Mouse (Mus musculus) limb, embryonic 11.5 days (tissue): ENCODE data around the gene Pros1. TPM values are rescaled to one million over a fixed set of nuclear protein-coding genes. Genes with fewer than 3 reads are reported as not detected.

Experiments
- ATAC-seq: fragments of 200-750 bp; cut with Nextera tagmentation; 2 replicates; pipeline ENCODE4 v1.8.0; 2017; ENCODE audit warnings: low read depth; ENCODE audit not compliant: insufficient number of reproducible peaks, low FRiP score, low TSS enrichment
- DNase-seq: peaks from one replicate; pipeline ENCODE4 v3.0.0-alpha.2; 2015; ENCODE audit warnings: low spot score
- H3K27ac ChIP-seq: fragments of 300-500 bp; sonication (generic); replicated peaks from 2 replicates; pipeline ENCODE4 v1.5.1; 2014; ENCODE audit warnings: low read depth, mild to moderate bottlenecking, low read length
- H3K27me3 ChIP-seq: fragments of 300-500 bp; sonication (generic); 2 replicates; pipeline ENCODE4 v1.6.1; 2014; ENCODE audit warnings: mild to moderate bottlenecking, low read length, mixed read lengths; ENCODE audit not compliant: control insufficient read depth, insufficient read depth
- H3K36me3 ChIP-seq: fragments of 300-500 bp; sonication (generic); 2 replicates; pipeline ENCODE4 v1.6.1; 2014; ENCODE audit warnings: mild to moderate bottlenecking, low read length, moderate library complexity, mixed read lengths; ENCODE audit not compliant: control insufficient read depth, insufficient read depth
- H3K4me1 ChIP-seq: fragments of 300-500 bp; sonication (generic); 2 replicates; pipeline ENCODE4 v1.6.1; 2014; ENCODE audit warnings: low read length, mixed read lengths; ENCODE audit not compliant: control insufficient read depth, insufficient read depth
- H3K4me2 ChIP-seq: fragments of 300-500 bp; sonication (generic); 2 replicates; pipeline ENCODE4 v1.6.1; 2014; ENCODE audit warnings: low read depth, mild to moderate bottlenecking, moderate library complexity; ENCODE audit not compliant: severe bottlenecking
- H3K4me3 ChIP-seq: fragments of 300-500 bp; sonication (generic); 2 replicates; pipeline ENCODE4 v1.5.1; 2014; ENCODE audit warnings: low read depth, low read length
- H3K9ac ChIP-seq: fragments of 300-500 bp; sonication (generic); 2 replicates; pipeline ENCODE4 v1.6.1; 2014; ENCODE audit warnings: mild to moderate bottlenecking, low read length
- H3K9me3 ChIP-seq: fragments of 300-500 bp; sonication (generic); 2 replicates; pipeline ENCODE4 v1.6.1; 2016; ENCODE audit warnings: low read length; ENCODE audit not compliant: control insufficient read depth
- WGBS: fragments of 180-500 bp; shearing (Covaris S2); extraction: QIAGEN DNeasy Blood & Tissue Kit; methylation state at CpG from one replicate; pipeline ENCODE4 v1.1.7; 2014; 5-methylcytosine and 5-hydroxymethylcytosine counted together
- polyA plus RNA-seq: library from polyadenylated mRNA; unstranded; fragments of >200 nt; fragmentation: Nextera tagmentation; extraction: Ambion mirVana; gene quantifications from 2 replicates; pipeline ENCODE4 v1.2.1, GENCODE M21; 2014

Pros1 gene
- polyA plus RNA-seq, 1 experiment from 2014 or later, result 16.6 TPM

DNA sequence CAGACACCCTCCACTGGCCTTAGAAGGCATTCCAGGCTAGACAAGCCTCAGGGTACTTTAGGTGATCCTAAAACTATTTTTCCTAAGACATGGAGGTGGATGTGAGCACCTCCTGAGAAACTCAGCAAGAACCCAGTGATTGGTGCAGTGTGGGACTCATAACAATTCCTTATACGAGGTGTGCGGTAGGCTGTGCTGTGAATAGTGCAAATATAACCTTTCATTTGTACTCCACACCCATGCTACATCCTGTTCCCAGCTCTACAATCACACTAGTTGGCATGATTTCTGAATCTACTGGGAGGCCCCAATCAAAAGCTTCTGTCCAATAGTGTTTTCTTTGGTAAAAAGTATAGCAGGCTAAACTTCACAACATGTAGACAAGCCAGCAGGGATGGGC, 22.1 kb upstream of the Pros1 start:
- Histone ChIP-seq H3K27ac (no peak overlapping the region), H3K4me2 (no peak overlapping the region), H3K9ac (no peak overlapping the region), H3K27me3 (no peaks in the 10 kb centered on the region), H3K4me3 (no peak overlapping the region), H3K36me3 (no peaks in the 10 kb centered on the region), H3K9me3 (no peaks in the 10 kb centered on the region), H3K4me1 (no peaks in the 10 kb centered on the region)
- ATAC-seq (no peak), DNase-seq (no peak)
- 90% methylated on average over 2 of the region's 2 CpGs for WGBS

DNA sequence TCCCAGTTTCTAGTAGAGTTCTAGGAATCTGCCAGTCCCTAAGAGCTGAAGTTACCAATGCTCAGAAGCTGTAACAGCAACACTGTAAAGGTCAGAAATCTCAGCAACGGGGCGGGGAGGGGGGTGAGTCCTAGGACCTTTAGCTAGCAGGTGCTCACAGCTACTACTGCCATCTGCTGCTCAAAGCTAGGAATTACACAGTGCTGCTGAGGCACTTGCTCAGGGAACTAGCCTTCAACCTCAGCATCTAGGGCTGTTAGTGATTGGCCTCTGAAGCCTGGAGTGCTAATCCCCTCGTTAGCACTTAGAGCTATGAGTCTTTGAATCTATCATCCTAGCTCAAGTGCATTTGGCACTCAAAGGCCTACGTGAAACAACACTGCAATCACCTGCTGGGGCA, 21.6 kb upstream of the Pros1 start:
- Histone ChIP-seq H3K9me3 (no peaks in the 10 kb centered on the region), H3K27ac (no peak overlapping the region), H3K27me3 (no peaks in the 10 kb centered on the region), H3K4me3 (no peak overlapping the region), H3K36me3 (no peaks in the 10 kb centered on the region), H3K9ac (no peak overlapping the region), H3K4me2 (no peak overlapping the region), H3K4me1 (no peaks in the 10 kb centered on the region)
- WGBS, result 12% methylated on average over 4 of the region's 4 CpGs
- DNase-seq (peak; percentile 71), ATAC-seq (no peak)

- no peak overlapping the region for H3K4me3 ChIP-seq
- no peaks in the 10 kb centered on the region for H3K36me3 ChIP-seq
- WGBS, result 68% methylated on average over 3 of the region's 3 CpGs
- H3K27ac ChIP-seq, result no peak overlapping the region
- no peak for DNase-seq
- no peak overlapping the region for H3K9ac ChIP-seq
- H3K4me2 ChIP-seq, result no peak overlapping the region
- no peaks in the 10 kb centered on the region for H3K9me3 ChIP-seq
- H3K27me3 ChIP-seq, result no peaks in the 10 kb centered on the region
- H3K4me1 ChIP-seq, result no peaks in the 10 kb centered on the region
- ATAC-seq, result no peak
Measured at GRCm38 (mm10) chr16:62834016-62834735, 19.9 kb upstream of the Pros1 start.

GRCm38 (mm10) chr16:62845341-62845740, 8.8 kb upstream of the Pros1 start:
- H3K4me3 ChIP-seq, result no peak overlapping the region
- H3K4me2 ChIP-seq, result no peak overlapping the region
- WGBS, result 88% methylated on average over 6 of the region's 6 CpGs
- no peak overlapping the region for H3K9ac ChIP-seq
- no peaks in the 10 kb centered on the region for H3K27me3 ChIP-seq
- no peak for DNase-seq
- H3K36me3 ChIP-seq, result no peaks in the 10 kb centered on the region
- H3K9me3 ChIP-seq, result no peaks in the 10 kb centered on the region
- H3K27ac ChIP-seq, result no peak overlapping the region
- ATAC-seq, result no peak
- no peaks in the 10 kb centered on the region for H3K4me1 ChIP-seq

DNA sequence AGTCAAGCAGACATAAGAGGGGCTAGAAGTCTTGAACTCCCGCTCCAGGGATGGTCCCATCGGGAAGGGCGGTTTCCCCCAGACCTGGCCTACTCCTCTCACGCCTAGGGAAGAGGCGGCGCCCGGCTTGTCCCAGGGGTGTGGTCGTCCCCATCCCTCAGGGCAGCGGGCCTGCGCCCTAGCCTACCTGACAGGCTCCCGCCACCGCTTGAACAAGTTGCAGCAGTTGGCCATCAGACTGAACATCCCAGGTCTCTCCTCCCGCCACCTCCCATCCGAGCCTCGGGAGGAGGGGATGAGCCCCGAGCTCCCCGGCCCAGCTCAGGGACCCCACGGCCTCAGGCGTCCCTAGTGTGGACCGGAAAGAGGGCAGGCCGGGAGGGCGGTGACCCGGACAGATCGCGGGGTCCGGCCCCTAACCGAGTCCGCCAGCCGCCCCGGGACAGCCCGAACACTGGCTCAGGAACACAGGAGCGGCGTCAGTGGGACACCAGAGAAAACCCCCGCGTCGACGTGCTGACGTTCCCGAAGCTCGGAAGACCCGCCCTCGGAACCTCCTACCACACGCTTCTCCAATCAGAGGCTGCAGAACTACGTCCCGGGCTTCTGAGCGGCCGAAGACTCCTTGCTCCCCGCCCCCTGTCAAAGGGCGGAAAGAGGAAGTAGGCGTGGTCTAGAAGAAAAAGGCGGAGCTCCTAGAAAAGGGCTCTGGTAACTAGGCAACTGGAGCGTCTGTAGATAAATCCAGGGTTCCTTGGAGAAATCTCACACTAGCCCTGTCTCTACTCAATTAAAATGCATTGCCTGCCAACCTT, 7.4 kb upstream of the Pros1 start, which contains the start of gene Arl13b:
TSS of gene Arl13b (minus strand) at position 543 of the 815 bp plus-strand sequence.
- Histone ChIP-seq H3K27ac (no peak within 1 kb of the TSS), H3K36me3 (no peaks in the 10 kb centered on the region), H3K27me3 (no peaks in the 10 kb centered on the region), H3K9me3 (no peaks in the 10 kb centered on the region), H3K4me2 (peak within 1 kb of the TSS; percentile 65), H3K4me3 (peak within 1 kb of the TSS; percentile 61), H3K9ac (peak within 1 kb of the TSS; percentile 72), H3K4me1 (no peaks in the 10 kb centered on the region)
- DNase-seq (peak; percentile 92), ATAC-seq (peak; percentile 99)
- under 1% methylated on average over 52 of the region's 52 CpGs for WGBS

DNA sequence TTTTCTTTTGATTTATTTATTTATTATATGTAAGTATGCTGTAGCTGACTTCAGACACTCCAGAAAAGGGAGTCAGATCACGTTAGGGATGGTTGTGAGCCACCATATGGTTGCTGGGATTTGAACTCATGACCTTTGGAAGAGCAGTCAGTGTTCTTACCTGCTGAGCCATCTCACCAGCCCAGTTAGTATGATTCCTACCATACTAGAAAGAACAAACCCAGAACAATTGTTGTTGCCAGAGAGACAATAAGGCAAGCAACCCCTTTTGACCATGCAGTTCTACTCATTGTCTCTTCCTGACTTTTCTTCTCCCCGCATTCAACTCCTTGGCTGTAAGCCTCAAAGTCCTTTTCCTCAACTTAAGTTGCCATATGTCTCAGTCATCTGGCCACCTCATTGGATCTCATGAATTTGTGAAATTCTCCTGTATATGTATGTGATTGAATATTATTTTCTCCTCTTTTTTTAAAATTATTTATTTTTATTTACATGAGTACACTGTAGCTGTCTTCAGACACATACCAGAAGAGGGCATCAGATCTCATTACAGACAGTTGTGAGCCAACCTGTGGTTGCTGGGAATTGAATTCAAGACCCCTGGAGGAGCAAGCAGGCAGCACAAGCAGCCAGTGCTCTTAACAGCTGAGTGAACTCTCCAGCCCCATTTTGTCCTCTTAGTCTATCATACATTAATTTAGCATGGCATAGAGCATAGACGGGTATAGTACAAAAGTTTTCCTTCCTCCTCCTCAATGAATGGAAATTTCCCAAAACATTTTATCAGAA, 1.4 kb upstream of the Pros1 start:
- no peak overlapping the region for H3K9ac ChIP-seq
- H3K4me2 ChIP-seq, result no peak overlapping the region
- WGBS, result 84% methylated on average over 3 of the region's 3 CpGs
- H3K36me3 ChIP-seq, result no peaks in the 10 kb centered on the region
- no peaks in the 10 kb centered on the region for H3K9me3 ChIP-seq
- no peak overlapping the region for H3K27ac ChIP-seq
- no peak overlapping the region for H3K4me3 ChIP-seq
- ATAC-seq (no peak), DNase-seq (no peak)
- H3K4me1 ChIP-seq, result no peaks in the 10 kb centered on the region
- no peaks in the 10 kb centered on the region for H3K27me3 ChIP-seq

GRCm38 (mm10) chr16:62853611-62854126, 438 bp upstream of the Pros1 start:
- Histone ChIP-seq H3K27me3 (no peaks in the 10 kb centered on the region), H3K4me3 (peak overlapping the region; percentile 44), H3K36me3 (no peaks in the 10 kb centered on the region), H3K4me2 (peak overlapping the region; percentile 87), H3K9ac (peak overlapping the region; percentile 80), H3K27ac (no peak overlapping the region), H3K9me3 (no peaks in the 10 kb centered on the region), H3K4me1 (no peaks in the 10 kb centered on the region)
- no peak for DNase-seq
- ATAC-seq, result no peak
- 19% methylated on average over 3 of the region's 3 CpGs for whole genome bisulfite sequencing

GRCm38 (mm10) chr16:62855385-62855784, 1.3 kb downstream of the Pros1 start:
- ATAC-seq, result no peak
- no peaks in the 10 kb centered on the region for H3K36me3 ChIP-seq
- H3K4me2 ChIP-seq, result no peak overlapping the region
- WGBS, result 78% methylated on average over 6 of the region's 6 CpGs
- no peak overlapping the region for H3K4me3 ChIP-seq
- H3K9me3 ChIP-seq, result no peaks in the 10 kb centered on the region
- H3K4me1 ChIP-seq, result no peaks in the 10 kb centered on the region
- no peak for DNase-seq
- H3K9ac ChIP-seq, result no peak overlapping the region
- no peak overlapping the region for H3K27ac ChIP-seq
- no peaks in the 10 kb centered on the region for H3K27me3 ChIP-seq
